Mouse (Mus musculus): ENCODE data around the gene E2f4. TPM values are rescaled to one million over a fixed set of nuclear protein-coding genes. Genes with fewer than 3 reads are reported as not detected.

The E2f4 gene
- polyA plus RNA-seq, 1 experiment from 2014 or later: 51.7 TPM

DNA sequence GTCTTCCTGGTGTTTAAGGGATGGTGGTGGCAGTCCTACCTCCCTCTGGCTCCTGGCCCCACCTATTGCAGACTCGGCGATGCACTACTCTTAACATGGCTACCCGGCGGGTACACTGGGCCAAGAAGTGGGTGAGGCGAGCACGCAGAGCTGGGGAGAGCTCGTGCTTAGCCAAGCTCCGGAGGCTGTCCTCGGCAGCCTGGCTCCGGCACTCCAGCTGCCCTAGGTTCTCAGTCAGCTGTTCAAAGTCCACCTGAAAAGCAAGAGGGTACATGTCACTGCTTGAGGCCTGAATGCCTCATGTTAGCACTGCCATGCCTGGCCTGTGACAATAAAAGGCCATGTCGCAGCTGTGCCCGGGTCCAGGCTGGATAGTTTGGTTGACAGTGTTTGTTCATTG, 32.9 kb downstream of the E2f4 start:
- Histone ChIP-seq H3K36me3 (ENCODE audit: control insufficient read depth, insufficient read depth, low read length) (peaks cover 51% of the 10 kb centered on the region), H3K27ac (replicated peaks; ENCODE audit: low read depth, low read length) (no peak overlapping the region), H3K9ac (replicated peaks; ENCODE audit: low read length) (no peak overlapping the region), H3K27me3 (ENCODE audit: control insufficient read depth, insufficient read depth, low read length) (no peaks in the 10 kb centered on the region), H3K4me2 (ENCODE audit: low read length) (no peak overlapping the region), H3K4me1 (ENCODE audit: control insufficient read depth, insufficient read depth, low read length) (peaks cover 9% of the 10 kb centered on the region), H3K9me3 (ENCODE audit: control insufficient read depth, low read length) (no peaks in the 10 kb centered on the region), H3K4me3 (replicated peaks; ENCODE audit: low read depth, low read length) (no peak overlapping the region)
- DNase-seq (no peak), ATAC-seq (ENCODE audit: low FRiP score, low TSS enrichment) (no peak)
- WGBS: 94% methylated on average over 12 of the region's 12 CpGs

DNA sequence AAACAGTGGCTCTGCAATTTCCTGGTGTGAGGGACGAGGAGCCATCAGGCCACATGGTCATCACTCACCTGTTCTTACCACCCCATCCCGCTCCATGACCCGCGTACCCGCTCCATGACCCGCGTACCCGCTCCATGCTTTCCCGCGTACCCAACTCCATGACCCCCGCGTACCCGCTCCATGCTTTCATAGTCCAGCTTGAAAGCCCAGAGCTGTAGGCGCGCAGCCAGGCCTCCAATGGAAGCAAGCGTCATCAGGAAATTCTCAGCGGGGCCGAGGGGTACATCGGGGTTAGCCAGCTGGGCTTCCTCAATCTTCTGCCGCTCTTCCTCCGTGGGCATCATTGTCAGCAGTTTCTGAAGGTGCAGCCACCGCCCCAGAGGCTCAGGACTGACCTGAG, 34.0 kb downstream of the E2f4 start:
- Histone ChIP-seq H3K9me3 (ENCODE audit: control insufficient read depth, low read length) (no peaks in the 10 kb centered on the region), H3K4me1 (ENCODE audit: control insufficient read depth, insufficient read depth, low read length) (peaks cover 7% of the 10 kb centered on the region), H3K27me3 (ENCODE audit: control insufficient read depth, insufficient read depth, low read length) (no peaks in the 10 kb centered on the region), H3K36me3 (ENCODE audit: control insufficient read depth, insufficient read depth, low read length) (peaks cover 52% of the 10 kb centered on the region), H3K9ac (replicated peaks; ENCODE audit: low read length) (no peak overlapping the region), H3K4me2 (ENCODE audit: low read length) (no peak overlapping the region), H3K27ac (replicated peaks; ENCODE audit: low read depth, low read length) (no peak overlapping the region), H3K4me3 (replicated peaks; ENCODE audit: low read depth, low read length) (no peak overlapping the region)
- WGBS: 97% methylated on average over 22 of the region's 22 CpGs
- ATAC-seq (ENCODE audit: low FRiP score, low TSS enrichment): no peak
- no peak for DNase-seq

DNA sequence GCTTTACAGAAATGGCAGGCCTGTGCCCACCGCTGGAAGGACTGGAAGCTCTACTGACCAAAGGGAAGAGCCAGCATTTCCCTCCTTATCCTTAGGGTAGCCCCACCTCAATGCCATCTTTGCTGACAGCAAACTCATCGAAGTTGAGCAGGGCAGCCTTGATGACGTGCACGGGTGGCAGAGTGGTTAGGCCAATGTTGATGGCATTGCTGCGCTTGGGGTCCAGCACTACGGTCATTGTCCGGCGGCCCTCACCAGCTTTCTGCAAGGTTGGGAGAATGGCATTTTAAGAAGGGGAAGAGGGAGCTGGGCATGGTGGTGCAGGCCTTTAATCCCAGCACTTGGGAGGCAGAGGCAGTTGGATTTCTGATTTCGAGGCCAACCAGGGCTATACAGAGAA, 34.5 kb downstream of the E2f4 start:
- Histone ChIP-seq H3K27me3 (ENCODE audit: control insufficient read depth, insufficient read depth, low read length) (no peaks in the 10 kb centered on the region), H3K4me3 (replicated peaks; ENCODE audit: low read depth, low read length) (no peak overlapping the region), H3K4me2 (ENCODE audit: low read length) (no peak overlapping the region), H3K27ac (replicated peaks; ENCODE audit: low read depth, low read length) (no peak overlapping the region), H3K9ac (replicated peaks; ENCODE audit: low read length) (no peak overlapping the region), H3K36me3 (ENCODE audit: control insufficient read depth, insufficient read depth, low read length) (peaks cover 55% of the 10 kb centered on the region), H3K4me1 (ENCODE audit: control insufficient read depth, insufficient read depth, low read length) (peaks cover 6% of the 10 kb centered on the region), H3K9me3 (ENCODE audit: control insufficient read depth, low read length) (no peaks in the 10 kb centered on the region)
- no peak for DNase-seq
- ATAC-seq (ENCODE audit: low FRiP score, low TSS enrichment): no peak
- WGBS: 95% methylated on average over 9 of the region's 9 CpGs

DNA sequence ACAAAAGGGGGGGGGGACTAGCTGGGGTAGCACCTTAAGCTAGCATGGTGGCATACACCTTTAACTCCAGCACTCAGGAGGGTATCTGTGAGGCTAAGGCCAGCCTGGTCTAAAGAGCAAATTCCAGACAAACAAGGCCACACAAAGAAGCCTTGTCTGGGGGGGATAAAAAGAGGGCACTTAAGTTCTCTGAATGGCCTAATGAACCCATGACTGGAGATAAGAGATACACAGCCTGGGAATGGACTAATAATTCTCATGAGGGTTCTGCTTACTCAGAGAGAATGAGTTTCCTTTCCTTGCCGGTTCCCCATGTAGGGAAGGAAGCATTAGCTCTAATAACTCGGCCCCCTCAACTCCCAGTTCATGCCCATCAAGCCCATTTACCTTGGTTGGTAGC, 35.1 kb downstream of the E2f4 start:
- 90% methylated on average over 2 of the region's 2 CpGs for WGBS
- Histone ChIP-seq H3K4me1 (ENCODE audit: control insufficient read depth, insufficient read depth, low read length) (peaks cover under 1% of the 10 kb centered on the region), H3K27me3 (ENCODE audit: control insufficient read depth, insufficient read depth, low read length) (no peaks in the 10 kb centered on the region), H3K4me2 (ENCODE audit: low read length) (no peak overlapping the region), H3K9ac (replicated peaks; ENCODE audit: low read length) (no peak overlapping the region), H3K9me3 (ENCODE audit: control insufficient read depth, low read length) (no peaks in the 10 kb centered on the region), H3K36me3 (ENCODE audit: control insufficient read depth, insufficient read depth, low read length) (peaks cover 55% of the 10 kb centered on the region), H3K4me3 (replicated peaks; ENCODE audit: low read depth, low read length) (no peak overlapping the region), H3K27ac (replicated peaks; ENCODE audit: low read depth, low read length) (no peak overlapping the region)
- no peak for ATAC-seq (ENCODE audit: low FRiP score, low TSS enrichment)
- DNase-seq: no peak

DNA sequence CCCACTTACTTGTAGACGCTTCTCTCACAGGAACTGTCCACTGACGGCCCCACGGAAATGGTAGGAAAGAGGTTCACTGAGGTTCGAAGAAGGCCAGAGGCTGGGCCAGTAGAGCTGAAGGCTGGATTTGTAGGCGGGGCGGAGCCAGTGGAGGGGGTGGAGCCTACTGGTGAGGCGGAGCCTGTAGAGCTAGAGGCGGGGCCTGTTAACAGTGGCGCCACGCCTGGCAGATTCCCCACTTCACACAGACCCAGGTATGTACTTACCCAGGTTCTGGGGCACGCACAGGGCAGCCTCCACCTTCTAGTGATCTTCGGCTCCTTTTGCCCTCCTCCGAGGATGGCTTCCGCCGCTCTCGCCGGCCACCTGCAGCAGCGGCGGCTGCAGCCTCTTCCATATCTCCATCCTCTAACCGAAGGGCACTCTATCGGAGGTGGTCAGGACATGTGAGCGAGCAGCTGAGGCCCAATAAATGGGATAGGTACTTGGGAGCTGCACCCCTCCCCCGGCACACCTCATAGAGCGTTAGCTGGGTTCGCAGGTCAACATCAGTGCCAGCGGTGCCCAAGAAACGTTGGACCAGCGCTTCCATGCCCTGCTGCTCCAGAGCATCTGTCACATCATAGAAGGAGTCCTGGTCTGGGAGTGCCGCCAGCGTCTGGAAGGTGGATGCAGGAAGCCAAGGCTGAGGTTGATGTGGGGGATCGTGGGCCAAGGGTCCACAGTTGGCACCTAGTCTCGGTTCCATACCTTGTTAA, 39.1 kb downstream of the E2f4 start:
- Histone ChIP-seq H3K4me1 (ENCODE audit: control insufficient read depth, insufficient read depth, low read length) (no peaks in the 10 kb centered on the region), H3K9me3 (ENCODE audit: control insufficient read depth, low read length) (no peaks in the 10 kb centered on the region), H3K27ac (replicated peaks; ENCODE audit: low read depth, low read length) (no peak overlapping the region), H3K27me3 (ENCODE audit: control insufficient read depth, insufficient read depth, low read length) (no peaks in the 10 kb centered on the region), H3K36me3 (ENCODE audit: control insufficient read depth, insufficient read depth, low read length) (peaks cover 17% of the 10 kb centered on the region), H3K4me2 (ENCODE audit: low read length) (peak overlapping the region; percentile 12; the same call in 1 of the 2 replicates), H3K4me3 (replicated peaks; ENCODE audit: low read depth, low read length) (no peak overlapping the region), H3K9ac (replicated peaks; ENCODE audit: low read length) (no peak overlapping the region)
- 45% methylated on average over 32 of the region's 32 CpGs for WGBS
- peak; percentile 17 for DNase-seq
- peak; percentile 22; the same call in 1 of the 2 replicates for ATAC-seq (ENCODE audit: low FRiP score, low TSS enrichment)

DNA sequence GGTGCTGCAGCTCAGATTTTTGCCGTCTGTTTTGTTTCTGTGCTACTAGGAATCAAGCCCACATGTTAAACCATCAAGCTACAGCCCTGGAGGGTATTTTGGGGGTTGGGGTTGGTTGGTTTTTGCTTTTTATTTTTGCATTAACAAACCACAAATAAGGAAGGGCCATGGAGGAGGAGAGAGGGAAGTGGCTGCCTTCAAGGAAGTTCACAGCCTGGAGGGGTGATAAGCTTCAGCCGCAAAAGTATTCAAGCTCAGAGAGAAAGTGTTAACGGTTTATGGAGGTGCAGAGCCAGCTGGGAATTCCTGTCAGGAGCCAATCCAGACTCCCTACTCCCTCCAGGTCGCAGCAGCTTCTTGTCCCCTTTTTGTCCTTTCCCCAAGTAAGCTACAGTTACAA, 41.5 kb downstream of the E2f4 start:
- Histone ChIP-seq H3K9ac (replicated peaks; ENCODE audit: low read length) (no peak overlapping the region), H3K27me3 (ENCODE audit: control insufficient read depth, insufficient read depth, low read length) (no peaks in the 10 kb centered on the region), H3K27ac (replicated peaks; ENCODE audit: low read depth, low read length) (no peak overlapping the region), H3K36me3 (ENCODE audit: control insufficient read depth, insufficient read depth, low read length) (peaks cover 12% of the 10 kb centered on the region; the same call in 1 of the 2 replicates), H3K9me3 (ENCODE audit: control insufficient read depth, low read length) (no peaks in the 10 kb centered on the region), H3K4me3 (replicated peaks; ENCODE audit: low read depth, low read length) (no peak overlapping the region), H3K4me1 (ENCODE audit: control insufficient read depth, insufficient read depth, low read length) (no peaks in the 10 kb centered on the region), H3K4me2 (ENCODE audit: low read length) (no peak overlapping the region)
- DNase-seq (no peak), ATAC-seq (ENCODE audit: low FRiP score, low TSS enrichment) (no peak)
- WGBS: 72% methylated on average over 4 of the region's 4 CpGs

DNA sequence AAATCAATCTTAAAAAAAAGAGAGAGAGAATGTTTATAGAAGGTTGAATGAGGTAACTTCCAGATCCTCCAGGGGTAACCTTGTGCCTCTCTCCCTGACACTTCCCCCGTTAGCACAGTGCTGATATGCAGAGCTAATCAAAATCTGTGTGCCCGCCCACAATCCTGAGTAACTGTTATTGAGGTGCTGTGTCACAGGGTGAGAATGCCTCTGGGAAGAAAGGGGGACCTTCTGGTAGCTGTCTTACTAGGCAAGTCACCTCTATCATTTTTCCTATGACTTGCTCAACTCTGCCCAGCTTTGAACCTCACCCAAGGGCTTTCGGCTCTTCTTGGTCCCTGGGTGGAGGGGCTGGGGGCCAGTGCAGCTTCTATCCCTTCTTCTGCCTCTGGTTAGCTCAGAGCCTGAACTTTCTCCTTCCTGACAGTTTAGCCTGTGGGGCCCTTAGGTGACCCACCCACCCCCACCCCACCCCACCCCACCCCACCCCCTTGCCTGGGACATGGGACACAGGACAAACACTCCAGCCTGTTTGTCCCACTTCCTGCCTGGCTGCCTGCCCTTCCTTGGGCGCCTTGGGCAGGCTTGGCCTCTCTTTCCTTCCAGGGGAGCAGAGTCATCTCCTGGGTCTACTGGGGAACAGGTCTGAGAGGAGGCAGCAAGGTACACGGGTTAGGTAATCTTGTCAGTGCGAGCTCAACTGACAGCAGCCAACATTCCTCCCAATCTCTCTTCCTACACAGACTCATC, 42.6 kb downstream of the E2f4 start:
- DNase-seq: no peak
- no peak for ATAC-seq (ENCODE audit: low FRiP score, low TSS enrichment)
- 87% methylated on average over 6 of the region's 6 CpGs for WGBS

DNA sequence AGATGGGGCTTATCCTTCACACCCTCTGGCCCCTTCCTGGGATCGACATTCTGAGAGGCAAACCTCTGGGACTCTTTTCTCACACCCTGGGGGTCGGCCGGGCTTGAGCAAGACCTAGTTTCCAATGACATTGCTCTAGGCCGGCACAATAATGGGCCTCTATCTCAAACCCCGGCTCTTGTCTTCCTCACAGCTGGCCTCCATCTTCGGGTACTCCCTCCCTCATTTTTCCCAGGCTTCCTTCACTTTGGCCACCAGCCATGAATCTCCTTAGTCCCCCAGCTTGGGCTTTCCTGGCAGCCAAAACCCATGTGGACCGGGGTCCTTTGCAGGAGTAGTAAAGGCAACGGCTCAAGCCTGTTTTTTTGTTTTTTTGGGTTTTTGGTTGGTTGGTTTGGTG, 43.9 kb downstream of the E2f4 start:
- Histone ChIP-seq H3K9me3 (ENCODE audit: control insufficient read depth, low read length) (no peaks in the 10 kb centered on the region), H3K27me3 (ENCODE audit: control insufficient read depth, insufficient read depth, low read length) (no peaks in the 10 kb centered on the region), H3K36me3 (ENCODE audit: control insufficient read depth, insufficient read depth, low read length) (0 out of 2 replicates have a peak, but pooled peaks cover 4% of the 10 kb centered on the region), H3K9ac (replicated peaks; ENCODE audit: low read length) (no peak overlapping the region), H3K4me2 (ENCODE audit: low read length) (no peak overlapping the region), H3K27ac (replicated peaks; ENCODE audit: low read depth, low read length) (no peak overlapping the region), H3K4me3 (replicated peaks; ENCODE audit: low read depth, low read length) (no peak overlapping the region), H3K4me1 (ENCODE audit: control insufficient read depth, insufficient read depth, low read length) (0 out of 2 replicates have a peak, but pooled peaks cover under 1% of the 10 kb centered on the region)
- ATAC-seq (ENCODE audit: low FRiP score, low TSS enrichment): no peak
- DNase-seq: peak; percentile 38
- WGBS: 44% methylated on average over 8 of the region's 8 CpGs

More for the DNA sequence above, 42.6 kb downstream of the E2f4 start:
- no peak overlapping the region for H3K27ac ChIP-seq (replicated peaks; ENCODE audit: low read depth, low read length)
- no peaks in the 10 kb centered on the region for H3K4me1 ChIP-seq (ENCODE audit: control insufficient read depth, insufficient read depth, low read length)
- H3K9ac ChIP-seq (replicated peaks; ENCODE audit: low read length): no peak overlapping the region
- no peak overlapping the region for H3K4me2 ChIP-seq (ENCODE audit: low read length)
- H3K9me3 ChIP-seq (ENCODE audit: control insufficient read depth, low read length): no peaks in the 10 kb centered on the region
- H3K27me3 ChIP-seq (ENCODE audit: control insufficient read depth, insufficient read depth, low read length): no peaks in the 10 kb centered on the region
- 0 out of 2 replicates have a peak, but pooled peaks cover 4% of the 10 kb centered on the region for H3K36me3 ChIP-seq (ENCODE audit: control insufficient read depth, insufficient read depth, low read length)
- H3K4me3 ChIP-seq (replicated peaks; ENCODE audit: low read depth, low read length): no peak overlapping the region
